Mouse (Mus musculus): Measurements from ENCODE around the gene Usp7.

GRCm38 (mm10) chr16:8728111-8728748 lies 63.9 kb downstream of the Usp7 start:
- TF ChIP-seq CTCF (IDR thresholded peaks at IDR 0.05) (no peak), EP300 (IDR thresholded peaks at IDR 0.05) (no peak)
